Mouse (Mus musculus) c-Kit-positive CD71-positive TER-119-positive erythroid progenitor cells, embryonic 14.5 days (primary cell): ENCODE data around the gene Mms19.

ENCODE experiments used
- DNase-seq: peaks from one replicate; pipeline ENCODE4 v3.0.0-alpha.2; 2013; ENCODE audit warnings: low spot score

The Mms19 gene

GRCm38 (mm10) chr19:41998770-41999548, 18.0 kb upstream of the Mms19 start:
- no peak for DNase-seq

- no peak for DNase-seq
Measured at GRCm38 (mm10) chr19:41997090-41997489, 16.1 kb upstream of the Mms19 start.

GRCm38 (mm10) chr19:41995483-41995882, 14.5 kb upstream of the Mms19 start:
- DNase-seq, result no peak

- DNase-seq, result no peak
Measured at GRCm38 (mm10) chr19:41994023-41994422, 13.1 kb upstream of the Mms19 start.

GRCm38 (mm10) chr19:41993484-41993883, 12.5 kb upstream of the Mms19 start:
- no peak for DNase-seq

GRCm38 (mm10) chr19:41992971-41993370, 12.0 kb upstream of the Mms19 start:
- no peak for DNase-seq

GRCm38 (mm10) chr19:41991926-41992477, 11.0 kb upstream of the Mms19 start:
- DNase-seq, result no peak

GRCm38 (mm10) chr19:41989810-41990209, 8.9 kb upstream of the Mms19 start:
- no peak for DNase-seq

- DNase-seq, result no peak
Measured at GRCm38 (mm10) chr19:41987206-41987605, 6.2 kb upstream of the Mms19 start.

GRCm38 (mm10) chr19:41985994-41986393, 5.0 kb upstream of the Mms19 start:
- DNase-seq, result no peak

GRCm38 (mm10) chr19:41982791-41983150, 1.8 kb upstream of the Mms19 start:
- no peak for DNase-seq

GRCm38 (mm10) chr19:41981931-41982790, 1.2 kb upstream of the Mms19 start:
- DNase-seq, result peak; percentile 15

GRCm38 (mm10) chr19:41981595-41981927, 604 bp upstream of the Mms19 start, which contains the start of gene Ubtd1:
Ubtd1 (plus strand) TSS chr19:41981763.
- no peak for DNase-seq

- DNase-seq, result peak; percentile 57
Measured at GRCm38 (mm10) chr19:41980422-41980818, 537 bp downstream of the Mms19 start.

- no peak for DNase-seq
Measured at GRCm38 (mm10) chr19:41973891-41974794, 6.8 kb downstream of the Mms19 start.

GRCm38 (mm10) chr19:41969618-41970017, 11.3 kb downstream of the Mms19 start:
- no peak for DNase-seq

GRCm38 (mm10) chr19:41953574-41953973, 27.4 kb downstream of the Mms19 start:
- DNase-seq, result no peak

GRCm38 (mm10) chr19:41952287-41952686, 28.7 kb downstream of the Mms19 start:
- DNase-seq, result no peak

- no peak for DNase-seq
Measured at GRCm38 (mm10) chr19:41943841-41944240, 37.1 kb downstream of the Mms19 start.

GRCm38 (mm10) chr19:41938539-41938938, 42.4 kb downstream of the Mms19 start:
- no peak for DNase-seq

- no peak for DNase-seq
Measured at GRCm38 (mm10) chr19:41935921-41936320, 45.0 kb downstream of the Mms19 start.

- peak; percentile 44 for DNase-seq
Measured at GRCm38 (mm10) chr19:41934124-41934523, 46.8 kb downstream of the Mms19 start.
